Mouse (Mus musculus) brain, embryonic 14.5 days (tissue): ENCODE measurements at regions not wholly inside any gene's neighbourhood (a gene's known extent, or its start where the extent isn't known, plus 50 kb on each side); places are given as distances from the start of the nearest gene placed in this dataset.

Experiments used
- DNase-seq: peaks from one replicate; pipeline ENCODE4 v3.0.0-alpha.2; 2011; ENCODE audit warnings: low read depth
- CTCF ChIP-seq: fragments of 200-500 bp; IDR thresholded peaks from 2 replicates; pipeline ENCODE4 v1.5.1; 2012; ENCODE audit warnings: inconsistent platforms, mild to moderate bottlenecking, moderate library complexity, borderline replicate concordance; ENCODE audit not compliant: insufficient read depth, insufficient read length; ENCODE audit errors: extremely low read depth
- POLR2A ChIP-seq: fragments of 200-500 bp; IDR thresholded peaks from 2 replicates; pipeline ENCODE4 v1.6.1; 2012; ENCODE audit warnings: mild to moderate bottlenecking, inconsistent platforms, borderline replicate concordance; ENCODE audit not compliant: poor library complexity, insufficient read depth, insufficient read length, severe bottlenecking; ENCODE audit errors: extremely low read depth

- DNase-seq: peak; percentile 73
- TF ChIP-seq CTCF (no peak), POLR2A (no peak)
These were observed 189.6 kb downstream of the Smoc2 start for GRCm38 (mm10) chr17:14468754-14469488.

GRCm38 (mm10) chr17:14455251-14455743, 176.0 kb downstream of the Smoc2 start:
- DNase-seq: peak; percentile 65
- TF ChIP-seq POLR2A (no peak), CTCF (no peak)
